Mouse (Mus musculus): ENCODE results near the gene Exosc1.
"Not testable (repeated sequence)": the region's sequence is repeated elsewhere in the genome, so short reads cannot be mapped to it uniquely, and the experiment has no call there.

Gene Exosc1

GRCm38 (mm10) chr19:41933179-41934086, at the start of gene Exosc1, which contains the start of gene Zdhhc16:
Exosc1 (minus strand) TSS chr19:41933423.
Zdhhc16 (plus strand) TSS chr19:41933480.
- DNase-seq: peak; percentile 98 to 99

GRCm38 (mm10) chr19:41982791-41983150, 49.5 kb upstream of the Exosc1 start:
- no peak for DNase-seq

GRCm38 (mm10) chr19:41981931-41982790, 48.9 kb upstream of the Exosc1 start:
- peak; percentile 77 to 80 for DNase-seq

- DNase-seq: no peak
These were observed 48.3 kb upstream of the Exosc1 start, which contains the start of gene Ubtd1 for GRCm38 (mm10) chr19:41981595-41981927. Ubtd1 (plus strand) TSS chr19:41981763.

DNA sequence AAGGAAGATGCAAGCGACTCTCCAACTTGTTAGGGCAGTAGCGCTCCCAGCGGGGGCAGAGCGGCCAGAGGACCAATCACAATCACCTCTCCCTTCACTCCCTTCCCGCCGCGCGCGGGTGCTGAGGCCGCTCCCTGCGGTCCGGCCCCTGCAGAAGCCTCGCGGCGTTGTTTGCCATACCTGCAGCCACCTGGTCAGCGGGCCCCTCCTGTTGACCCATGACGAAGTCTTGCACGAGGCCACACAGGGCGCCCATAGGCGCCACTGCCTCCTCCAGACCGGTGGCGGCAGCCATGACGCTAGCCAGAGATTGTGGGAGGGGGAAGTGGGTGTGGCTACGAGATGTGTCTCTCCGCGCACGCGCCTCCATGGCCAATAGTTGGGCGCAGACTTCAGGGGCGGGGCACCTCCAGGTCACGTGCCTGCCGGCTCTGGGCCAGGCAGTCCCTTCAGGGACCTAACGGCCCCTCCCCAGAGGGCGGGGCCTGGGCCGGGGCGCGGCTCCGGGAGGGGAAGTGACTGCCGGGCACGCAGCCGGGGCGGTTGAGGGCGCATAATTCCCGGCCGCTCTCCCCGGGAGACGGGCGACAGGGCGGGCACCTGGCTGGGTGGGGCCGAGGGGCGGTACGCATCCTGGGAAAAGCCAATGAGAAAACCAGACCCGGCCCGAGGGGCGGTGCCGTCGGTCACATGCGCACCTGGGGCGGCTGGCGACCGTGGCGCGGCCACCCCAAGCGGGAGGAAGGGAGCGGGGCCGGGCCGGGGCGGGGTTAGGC, 47.8 kb upstream of the Exosc1 start, which contains the start of gene Mms19:
Gene Mms19, minus strand, starts transcription at position 339 of the 776 bp plus-strand sequence.
- DNase-seq: peak; percentile 99

GRCm38 (mm10) chr19:41980422-41980818, 47.2 kb upstream of the Exosc1 start:
- peak in 1 of 2 experiments; percentile 49 for DNase-seq

DNA sequence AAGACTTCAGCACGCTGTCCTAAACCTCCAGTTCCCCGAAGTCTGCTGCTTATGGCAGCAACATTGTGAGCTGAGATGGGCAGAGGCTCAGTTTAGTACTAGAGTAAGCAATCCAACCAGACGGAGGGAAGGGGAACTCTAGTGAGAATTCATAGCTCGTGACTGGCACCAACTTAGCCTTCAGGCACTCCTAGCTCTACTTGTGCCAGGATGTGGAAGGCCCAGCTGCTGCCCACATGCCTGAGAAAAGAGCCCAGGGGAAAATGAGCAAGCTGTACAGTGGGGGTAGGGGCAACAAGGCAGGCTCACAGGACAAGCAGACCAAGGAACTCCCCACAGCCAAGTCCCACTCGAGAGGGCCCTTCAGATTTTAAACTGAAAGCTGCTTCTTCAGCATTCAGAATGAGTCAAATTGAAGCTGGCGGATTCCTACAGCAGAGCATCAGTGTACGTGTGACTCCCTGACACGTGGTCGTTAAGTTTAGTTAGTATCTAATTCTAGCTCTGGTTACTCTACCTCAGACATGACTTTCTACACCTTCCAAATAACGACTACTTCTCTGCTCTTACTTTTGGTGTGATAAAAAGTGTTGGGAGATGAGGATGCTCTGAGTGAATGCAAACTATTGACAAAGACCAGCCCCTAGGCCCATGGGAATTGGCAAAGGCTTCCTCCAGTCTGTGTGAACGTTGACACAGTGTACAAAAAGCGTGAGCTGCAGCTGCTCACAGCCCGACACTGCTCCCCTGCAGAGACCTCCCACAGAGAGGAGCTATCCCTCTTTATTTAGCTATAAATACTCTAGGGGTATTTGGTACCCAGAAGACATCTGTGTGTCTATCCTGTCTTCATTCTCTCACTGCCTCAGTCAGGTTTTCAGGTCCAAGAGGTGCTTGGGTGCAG, 40.9 kb upstream of the Exosc1 start:
- DNase-seq: peak; percentile 32 to 55

DNA sequence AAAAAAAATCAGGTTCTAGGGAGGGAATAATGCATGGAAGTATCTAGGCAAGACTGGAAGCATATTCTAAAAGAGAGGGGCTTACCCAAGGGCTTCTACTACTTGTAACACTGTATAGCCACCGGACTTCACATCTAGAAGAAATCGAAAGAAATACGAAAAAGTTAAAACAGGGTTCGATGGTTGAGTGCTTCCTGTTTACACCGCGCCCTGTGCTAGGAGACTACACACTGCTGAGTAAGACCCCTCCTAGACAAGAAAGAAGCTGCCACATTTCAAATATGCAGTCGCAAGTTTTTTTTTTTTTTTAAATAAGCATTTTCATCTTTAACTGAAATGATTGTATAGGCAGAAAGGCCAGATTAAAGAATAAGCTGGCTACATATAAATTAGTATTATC, 36.4 kb upstream of the Exosc1 start:
- DNase-seq: no peak

DNA sequence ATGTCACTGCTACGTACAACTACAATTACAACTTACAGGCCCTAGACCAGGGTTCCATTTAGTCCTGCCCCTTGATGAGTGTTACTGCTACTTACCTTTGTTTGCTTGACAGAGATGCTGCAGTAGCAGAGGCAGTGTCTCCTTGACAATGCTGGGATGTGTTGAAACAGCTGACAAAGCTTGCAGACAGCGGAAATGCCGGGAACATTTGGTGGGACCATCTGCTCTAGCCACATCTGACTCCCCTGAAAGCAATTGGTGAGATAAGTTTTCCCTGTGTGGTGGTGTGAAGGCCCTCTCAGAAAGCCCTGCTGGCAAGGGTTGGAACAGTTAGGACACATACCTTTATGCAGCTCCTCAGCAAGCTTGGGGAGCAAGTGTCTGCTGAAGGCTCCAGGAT, 20.4 kb upstream of the Exosc1 start:
- DNase-seq: no peak

GRCm38 (mm10) chr19:41952287-41952686, 19.1 kb upstream of the Exosc1 start:
- DNase-seq: peak in 1 of 2 experiments; percentile 27

GRCm38 (mm10) chr19:41943841-41944240, 10.6 kb upstream of the Exosc1 start:
- DNase-seq: no peak

DNA sequence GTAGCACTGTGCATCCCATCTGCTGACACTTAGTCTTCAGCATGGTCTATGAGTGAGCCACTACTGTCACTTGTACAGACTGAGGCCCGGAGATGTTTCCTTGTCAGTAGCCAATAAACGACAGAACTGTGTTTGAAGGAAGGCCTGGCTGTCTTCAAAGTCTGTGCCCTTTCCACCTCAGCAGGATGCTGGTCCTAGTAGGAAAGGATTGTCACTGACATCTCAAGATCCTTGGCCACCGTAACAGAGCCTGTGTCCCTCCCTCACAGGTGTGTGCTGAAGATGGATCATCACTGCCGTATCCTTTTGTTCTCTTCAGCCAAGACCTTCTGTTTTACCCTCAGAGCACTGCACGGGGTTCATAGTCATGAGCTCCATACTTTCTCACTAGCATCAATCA, 5.3 kb upstream of the Exosc1 start:
- DNase-seq: no peak

DNA sequence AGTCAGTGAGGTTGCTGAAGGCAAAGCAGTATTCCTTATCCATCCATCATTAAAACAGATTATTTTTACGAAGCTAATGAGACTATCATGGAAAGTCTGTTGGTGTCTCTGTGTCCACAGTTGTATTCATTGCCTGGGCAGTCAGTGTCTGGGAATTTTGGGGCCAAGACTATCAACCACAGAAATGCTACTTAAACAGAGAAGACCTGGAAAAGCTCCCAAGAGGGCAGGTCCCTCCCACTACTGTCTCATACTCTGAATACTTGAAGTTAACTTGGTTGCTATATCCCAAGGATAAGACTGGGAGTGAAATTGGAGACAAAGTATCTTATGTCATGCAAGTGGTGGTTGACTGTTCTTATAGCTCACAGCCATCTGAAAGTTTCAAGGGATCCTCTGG, 2.7 kb upstream of the Exosc1 start:
- no peak for DNase-seq

GRCm38 (mm10) chr19:41934124-41934523, 901 bp upstream of the Exosc1 start:
- peak; percentile 44 to 61 for DNase-seq

DNA sequence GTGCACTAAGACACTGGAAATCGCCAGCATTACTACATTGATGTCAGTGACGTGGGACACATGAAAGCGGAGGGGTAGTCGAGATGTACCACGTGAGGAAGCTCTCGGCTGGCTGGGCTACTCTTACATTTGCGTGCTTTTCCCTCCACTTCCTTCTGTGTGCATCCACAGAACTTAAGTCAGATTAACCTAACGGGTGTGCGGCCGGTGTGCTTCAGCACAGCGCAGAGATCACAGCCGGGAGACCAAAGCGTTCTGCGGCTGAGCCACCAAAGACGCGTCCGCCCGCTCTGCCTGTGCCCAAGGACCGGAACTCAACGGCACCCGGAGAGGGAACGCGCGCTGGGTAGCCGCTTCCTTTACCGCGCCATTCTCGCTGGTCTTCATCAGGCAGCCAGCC, 537 bp downstream of the Exosc1 start:
- no peak for DNase-seq

DNA sequence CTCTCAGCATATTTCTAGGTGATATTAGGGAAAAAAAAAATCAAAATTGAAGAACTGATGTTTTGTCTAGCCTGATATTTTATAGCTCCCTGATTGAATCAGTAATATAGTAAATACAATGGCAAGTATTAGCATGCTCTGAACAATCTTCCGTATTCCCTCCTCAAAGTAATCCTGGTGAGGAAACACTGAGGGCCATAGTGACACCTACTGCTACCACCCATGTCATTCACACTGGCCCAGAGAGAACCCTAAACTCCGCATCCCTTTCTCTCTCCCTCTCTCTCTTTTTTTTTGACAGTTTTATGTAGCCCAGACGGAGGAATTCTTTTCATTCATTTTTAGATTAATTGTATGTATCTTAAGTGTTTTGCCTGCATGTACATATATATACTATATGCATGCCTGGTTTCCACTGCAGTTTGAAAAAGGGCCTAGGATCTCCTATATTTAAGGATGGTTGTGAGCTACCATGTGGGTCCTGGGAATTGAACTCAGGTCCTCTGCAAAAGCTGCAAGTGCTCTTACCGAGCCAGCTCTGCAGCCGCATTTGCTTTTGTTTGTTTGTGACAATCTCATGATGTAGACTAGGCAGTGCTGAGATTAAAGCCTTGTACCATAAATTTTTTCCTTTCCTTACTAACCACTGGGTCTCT, 12.7 kb downstream of the Exosc1 start:
- no peak for DNase-seq

DNA sequence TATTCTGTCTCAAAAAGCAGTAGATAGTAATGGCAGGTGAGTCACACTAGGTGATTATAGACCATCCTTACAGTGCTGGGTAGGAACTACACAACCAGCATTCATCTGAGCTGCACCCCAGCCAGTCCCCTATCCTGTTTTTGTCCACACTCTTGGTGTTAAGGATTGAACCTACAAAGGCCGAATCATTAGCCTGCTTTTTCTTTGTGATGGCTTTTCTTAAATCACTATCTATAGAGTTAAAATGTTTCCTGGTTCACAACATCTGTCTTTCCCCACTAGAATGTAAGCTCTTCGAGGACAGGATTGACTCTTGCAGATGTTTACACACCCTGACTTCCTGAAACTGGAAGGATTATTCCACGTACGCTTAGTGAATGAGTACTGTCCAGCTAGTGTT, 13.8 kb downstream of the Exosc1 start:
- DNase-seq: no peak

DNA sequence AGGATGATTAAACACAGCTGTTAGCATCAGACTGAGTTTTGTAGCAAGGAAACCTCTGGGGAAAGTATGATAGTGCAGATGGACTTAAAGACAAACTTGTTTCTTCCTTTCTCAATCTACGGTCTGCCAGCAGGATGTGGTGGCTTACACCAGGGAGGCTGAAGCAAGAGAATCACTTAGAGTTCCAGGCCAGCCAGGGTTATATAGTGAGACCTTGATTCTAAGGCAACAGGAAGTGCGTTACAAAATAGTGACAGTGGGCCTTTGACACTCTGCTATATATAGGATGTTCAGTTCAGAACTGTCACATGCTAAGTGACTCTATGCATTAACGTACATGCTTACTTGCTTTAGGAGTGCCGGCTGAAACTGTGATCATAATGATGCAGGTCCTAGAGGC, 16.4 kb downstream of the Exosc1 start:
- DNase-seq: no peak

GRCm38 (mm10) chr19:41915294-41915693, 17.9 kb downstream of the Exosc1 start:
- no peak for DNase-seq

- DNase-seq: not testable (repeated sequence)
These were observed 18.7 kb downstream of the Exosc1 start for GRCm38 (mm10) chr19:41914592-41914882.
